Mouse (Mus musculus) megakaryocyte progenitor cell, adult 5-6 weeks (primary cell): ENCODE data around the gene Mphosph10. TPM values are rescaled to one million over a fixed set of nuclear protein-coding genes. Genes with fewer than 3 reads are reported as not detected.
A peak's percentile ranks its signal among the peaks of the same experiment; 100 is the strongest.

Experiments
- ATAC-seq: replicated peaks from 2 replicates; pipeline ENCODE4 v1.8.0; 2016; ENCODE audit warnings: mild to moderate bottlenecking, moderate TSS enrichment, inconsistent platforms; ENCODE audit not compliant: poor library complexity
- total RNA-seq, 2 experiments: library from RNA; stranded (forward) in 1 of 2; stranded (reverse) in 1 of 2; fragments of 157-497, 149-512 nt in 1 of 2; fragments of 200-1000 nt in 1 of 2; gene quantifications; 2 replicates each; pipeline versions ENCODE4 v1.2.3 to v1.2.4; 2015 to 2017

Gene Mphosph10
- total RNA-seq, 2 experiments from 2014 or later, result 99.9 to 130 TPM

DNA sequence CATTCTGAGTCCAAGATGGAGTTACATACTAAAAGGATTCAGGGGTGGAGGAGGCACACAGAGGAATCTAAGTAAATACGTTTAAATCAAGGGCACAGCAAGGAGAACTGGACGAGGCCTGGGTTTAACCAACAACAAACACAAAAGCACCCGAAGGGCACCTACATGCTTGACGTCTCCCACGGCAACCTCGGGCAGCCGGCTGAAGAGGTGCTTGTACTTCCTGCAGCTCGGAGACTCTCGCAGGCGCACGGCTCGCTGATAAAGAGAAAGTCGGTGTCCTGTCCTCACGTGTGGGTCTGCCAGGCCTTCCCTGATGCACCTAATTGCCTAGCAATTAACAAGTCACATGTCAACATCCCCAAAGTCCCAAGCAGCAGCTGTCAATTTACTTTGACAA is 37.9 kb downstream of the Mphosph10 start:
- no peak for ATAC-seq

DNA sequence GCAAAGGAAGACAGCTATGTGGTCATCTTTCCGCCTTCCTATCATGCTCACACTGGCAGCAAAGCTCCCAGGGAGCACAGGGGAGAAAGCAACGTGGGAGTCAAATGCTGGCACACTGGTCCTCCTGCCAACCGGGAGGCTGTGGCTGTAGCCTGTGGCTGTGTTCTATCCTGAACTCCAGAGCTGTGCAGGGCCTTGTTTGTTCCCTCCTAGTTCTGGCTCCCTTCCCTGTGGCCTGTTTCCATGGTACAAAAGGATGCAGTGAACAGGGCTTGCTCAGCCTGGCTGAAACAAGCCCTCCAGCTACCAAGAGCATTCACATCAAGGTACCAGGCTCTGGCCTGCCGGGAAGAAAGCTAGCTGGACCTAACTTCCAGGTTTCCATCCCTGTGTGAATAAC is 41.0 kb downstream of the Mphosph10 start:
- no peak for ATAC-seq

DNA sequence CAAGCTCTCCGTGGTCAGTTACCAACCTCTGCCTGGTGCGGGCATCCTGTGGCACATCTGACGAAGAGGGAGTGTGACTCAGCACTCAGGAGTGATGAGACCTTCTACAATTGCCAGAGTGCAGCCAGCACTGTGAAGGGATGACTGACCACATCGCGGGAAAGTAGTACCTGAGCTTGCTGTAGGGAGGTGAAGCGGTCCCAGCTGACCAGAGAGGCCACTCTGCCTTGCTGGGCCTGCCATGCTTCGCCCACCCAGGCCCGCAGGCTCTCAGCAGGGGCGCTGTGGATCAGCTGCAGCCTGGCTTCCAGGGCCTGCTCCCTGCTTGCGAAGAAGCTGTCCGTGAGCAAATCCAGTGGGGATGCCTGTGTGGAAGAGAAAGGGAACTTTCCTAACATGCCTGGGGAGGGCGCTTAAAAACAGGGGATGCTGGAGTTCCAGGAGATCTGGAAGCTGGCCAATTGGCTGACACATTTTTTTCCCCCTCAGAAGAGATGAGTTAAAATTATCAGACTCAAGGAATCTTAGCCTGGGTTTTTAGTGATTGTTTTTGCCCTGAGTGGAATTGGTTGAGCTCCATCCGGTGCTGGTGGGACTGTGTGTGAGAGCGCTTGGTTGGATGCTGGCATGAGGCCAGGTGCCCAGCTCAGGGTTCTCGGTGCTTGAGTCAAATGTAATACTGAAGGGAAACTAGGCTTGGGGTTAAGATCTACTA is 42.8 kb downstream of the Mphosph10 start:
- ATAC-seq, result no peak

DNA sequence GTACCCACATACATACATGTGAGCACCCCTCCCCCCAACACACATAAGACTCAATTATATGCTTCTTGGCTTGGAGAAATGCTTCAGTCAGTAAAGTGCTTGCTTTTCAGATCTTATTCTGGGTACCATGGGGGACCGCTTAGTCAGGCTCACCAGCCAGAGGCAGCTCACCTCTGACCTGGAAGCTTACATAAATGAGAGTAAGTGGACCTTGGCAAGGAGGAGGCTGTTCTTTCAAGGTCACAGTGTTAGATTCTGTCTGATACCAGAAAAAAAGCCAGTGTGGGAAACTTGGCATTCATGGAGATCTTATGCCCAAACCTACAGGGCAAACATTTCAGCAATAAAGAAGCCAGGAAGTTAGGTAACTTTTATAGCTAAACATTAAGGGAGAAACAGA is 44.3 kb downstream of the Mphosph10 start:
- no peak for ATAC-seq

DNA sequence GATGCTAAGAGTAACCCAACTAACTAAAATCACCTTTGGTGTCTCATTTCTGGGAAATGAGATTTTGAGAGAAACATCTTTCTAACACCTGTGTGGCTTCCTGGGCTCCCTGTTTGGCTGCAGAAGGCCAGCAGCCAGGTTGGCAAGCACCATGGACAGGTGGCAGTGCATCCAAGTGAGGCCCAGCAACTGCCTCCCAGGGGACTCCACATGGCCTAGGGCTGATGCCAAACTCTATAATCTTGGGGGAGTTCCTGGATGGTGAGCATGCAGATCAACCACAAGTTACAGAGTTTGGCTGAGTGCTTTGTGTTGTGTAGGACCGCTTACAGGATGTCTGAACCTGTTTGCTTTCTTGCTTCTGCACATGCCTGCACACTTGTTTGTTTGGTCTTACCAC is 59.4 kb downstream of the Mphosph10 start:
- ATAC-seq, result no peak

DNA sequence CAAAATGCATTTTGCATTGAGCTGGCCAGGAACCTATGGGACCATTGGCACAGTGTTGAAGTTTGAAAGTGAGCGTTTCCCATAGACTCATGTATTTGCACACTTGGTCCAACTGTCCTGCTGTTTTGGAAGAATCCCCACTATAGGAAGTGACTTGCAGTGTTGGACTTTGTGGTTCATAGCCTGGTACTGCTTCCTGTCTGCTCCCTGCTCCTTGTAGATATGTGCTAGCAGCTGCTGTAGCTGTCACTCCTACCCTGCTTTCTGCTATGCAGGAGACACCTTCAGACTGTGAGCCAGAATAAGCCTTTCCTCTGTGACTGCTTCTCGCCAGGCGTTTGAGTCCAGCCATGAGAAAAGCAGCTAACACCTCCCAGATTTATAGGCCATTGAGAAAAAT is 60.8 kb downstream of the Mphosph10 start:
- ATAC-seq, result no peak

DNA sequence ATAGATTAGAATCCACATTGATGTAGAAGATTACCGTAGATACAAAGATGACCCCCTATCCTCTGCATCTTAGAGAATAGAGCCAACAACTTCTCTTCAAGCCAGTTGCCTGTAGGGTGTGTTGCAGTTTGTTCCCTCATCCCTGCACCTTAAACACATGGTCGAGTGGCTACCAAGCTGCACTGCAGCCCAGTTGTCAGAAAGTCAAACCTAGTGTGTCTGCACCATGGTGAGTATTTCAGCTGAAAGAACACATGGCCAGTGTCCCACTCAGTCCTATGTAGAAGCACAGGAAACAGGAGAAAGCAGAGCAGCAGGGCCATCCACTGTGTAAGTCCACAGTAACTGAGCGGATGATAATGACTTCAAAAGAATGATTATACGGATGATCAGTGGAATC is 64.6 kb downstream of the Mphosph10 start:
- no peak for ATAC-seq

DNA sequence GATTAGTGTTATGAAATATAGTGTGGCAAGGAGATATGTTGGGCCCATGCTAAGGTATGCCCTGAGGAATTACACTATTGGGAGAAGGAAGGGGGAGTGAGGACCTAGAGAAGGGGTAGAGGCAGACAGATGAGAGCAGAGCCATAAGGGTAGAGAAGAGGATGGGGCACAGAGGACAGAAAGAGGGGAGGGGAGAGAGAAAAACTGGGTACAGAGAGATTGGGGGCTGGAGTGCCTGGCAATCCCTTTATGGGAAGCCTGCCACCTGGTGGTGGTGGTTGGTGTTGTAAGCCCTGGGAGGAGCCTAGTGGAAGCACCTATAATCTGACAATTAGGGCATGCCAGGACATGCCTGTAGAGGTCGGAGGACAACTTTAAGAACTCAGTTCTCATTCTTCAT is 65.2 kb downstream of the Mphosph10 start:
- ATAC-seq, result peak; percentile 100

Other genes with a start within 250 kb of the Mphosph10 start
- gene Trpm1, start 238.4 kb downstream of the Mphosph10 start, total RNA-seq (2015), result not detected in 2 replicates
- not detected in 2 replicates for gene Trpm1, start 238.4 kb downstream of the Mphosph10 start, total RNA-seq (2017)
- 4.5 and 5.8 TPM in 2 replicates for gene Mtmr10, start 104.6 kb downstream of the Mphosph10 start, total RNA-seq (2015)
- 2.1 and 4.1 TPM in 2 replicates for gene Mtmr10, start 104.6 kb downstream of the Mphosph10 start, total RNA-seq (2017)
- gene Fan1, start 18.2 kb downstream of the Mphosph10 start, total RNA-seq (2015), result 1.9 and 3.2 TPM in 2 replicates
- 4.8 and 5.0 TPM in 2 replicates for gene Fan1, start 18.2 kb downstream of the Mphosph10 start, total RNA-seq (2017)
- 98.9 and 122 TPM in 2 replicates for gene Mcee, start 339 bp upstream of the Mphosph10 start, total RNA-seq (2015)
- gene Mcee, start 339 bp upstream of the Mphosph10 start, total RNA-seq (2017), result 145 and 155 TPM in 2 replicates
- gene Apba2, start 109.4 kb upstream of the Mphosph10 start, total RNA-seq (2015), result not detected in 2 replicates
- not detected in 2 replicates for gene Apba2, start 109.4 kb upstream of the Mphosph10 start, total RNA-seq (2017)